Mouse (Mus musculus): ENCODE measurements around the gene Plekha7. TPM values are rescaled to one million over a fixed set of nuclear protein-coding genes. Genes with fewer than 3 reads are reported as not detected.
A peak's percentile ranks its signal among the peaks of the same experiment; 100 is the strongest.

Gene Plekha7
- polyA plus RNA-seq, 1 experiment from 2014 or later: 10.4 TPM

DNA sequence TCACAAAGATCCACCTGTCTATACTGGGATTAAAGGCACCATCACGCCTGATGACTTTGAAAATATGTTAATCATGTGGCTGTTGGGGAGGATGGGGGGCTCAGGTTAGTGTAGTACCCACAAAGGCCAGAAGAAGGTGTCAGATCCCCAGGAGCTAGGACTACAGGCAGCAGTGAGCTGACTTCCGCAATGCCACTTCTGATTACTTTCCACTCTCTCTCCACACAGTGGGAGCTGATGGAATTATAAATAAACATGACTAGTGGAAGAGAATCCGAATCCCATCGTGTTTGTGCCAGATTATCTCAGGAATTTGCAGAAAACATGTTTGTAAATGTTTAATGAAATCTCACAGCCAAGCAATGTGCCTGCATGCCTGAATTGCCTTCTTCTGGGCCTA is 46.1 kb downstream of the Plekha7 start:
- Histone ChIP-seq H3K4me3 (ENCODE audit: low read depth, low read length) (no peak overlapping the region), H3K4me1 (ENCODE audit: control insufficient read depth, insufficient read depth, low read length) (peaks cover 10% of the 10 kb centered on the region), H3K9me3 (ENCODE audit: control insufficient read depth, low read length) (no peaks in the 10 kb centered on the region), H3K36me3 (ENCODE audit: control insufficient read depth, insufficient read depth, low read length) (no peaks in the 10 kb centered on the region), H3K27me3 (ENCODE audit: control insufficient read depth, insufficient read depth, low read length) (no peaks in the 10 kb centered on the region), H3K4me2 (no peak overlapping the region), H3K9ac (ENCODE audit: low read length) (no peak overlapping the region), H3K27ac (ENCODE audit: low read depth, low read length) (no peak overlapping the region)
- WGBS: 40% methylated on average over 4 of the region's 4 CpGs
- 0 out of 2 replicates have a peak, but pooled peaks have one; percentile 24 for ATAC-seq (ENCODE audit: low FRiP score)
- DNase-seq (ENCODE audit: low spot score, missing footprints): no peak

DNA sequence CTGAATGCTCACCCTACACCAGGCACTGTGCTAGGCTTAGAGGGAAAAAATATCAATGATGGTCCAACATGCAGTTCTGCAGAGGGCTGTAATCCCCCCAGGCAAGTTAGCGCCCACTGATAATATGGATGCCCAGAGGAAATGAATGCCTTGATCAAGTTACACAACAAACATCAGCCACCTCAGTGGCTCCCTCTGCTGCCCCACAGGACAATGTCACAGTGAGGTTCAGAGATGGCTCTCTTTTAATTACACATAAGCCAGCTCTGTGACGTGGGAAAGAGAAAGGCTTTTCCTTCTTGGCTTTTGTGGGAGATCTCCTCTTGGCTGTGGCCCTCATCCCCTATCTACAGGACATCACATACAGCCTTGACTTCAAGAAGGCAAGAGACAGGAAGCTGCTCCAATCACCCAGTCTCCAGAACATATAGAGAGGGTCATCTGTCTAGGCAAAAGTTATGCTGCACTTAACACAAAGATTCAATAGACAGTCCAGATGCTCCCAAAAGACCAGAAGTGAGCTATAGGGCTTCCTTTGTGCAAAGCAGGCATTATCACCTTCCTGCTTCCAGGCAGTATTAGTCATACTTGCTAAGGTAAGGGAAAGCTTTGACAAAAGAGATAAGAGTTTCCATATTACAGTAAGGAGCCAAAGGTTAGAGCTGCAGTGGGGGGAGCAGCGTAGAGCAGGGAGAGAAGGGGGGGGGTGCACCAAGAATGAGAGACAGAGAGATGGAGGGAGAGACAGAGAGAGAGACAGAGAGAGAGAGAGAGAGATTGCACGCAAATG is 47.2 kb downstream of the Plekha7 start:
- WGBS: 71% methylated on average over 4 of the region's 4 CpGs

DNA sequence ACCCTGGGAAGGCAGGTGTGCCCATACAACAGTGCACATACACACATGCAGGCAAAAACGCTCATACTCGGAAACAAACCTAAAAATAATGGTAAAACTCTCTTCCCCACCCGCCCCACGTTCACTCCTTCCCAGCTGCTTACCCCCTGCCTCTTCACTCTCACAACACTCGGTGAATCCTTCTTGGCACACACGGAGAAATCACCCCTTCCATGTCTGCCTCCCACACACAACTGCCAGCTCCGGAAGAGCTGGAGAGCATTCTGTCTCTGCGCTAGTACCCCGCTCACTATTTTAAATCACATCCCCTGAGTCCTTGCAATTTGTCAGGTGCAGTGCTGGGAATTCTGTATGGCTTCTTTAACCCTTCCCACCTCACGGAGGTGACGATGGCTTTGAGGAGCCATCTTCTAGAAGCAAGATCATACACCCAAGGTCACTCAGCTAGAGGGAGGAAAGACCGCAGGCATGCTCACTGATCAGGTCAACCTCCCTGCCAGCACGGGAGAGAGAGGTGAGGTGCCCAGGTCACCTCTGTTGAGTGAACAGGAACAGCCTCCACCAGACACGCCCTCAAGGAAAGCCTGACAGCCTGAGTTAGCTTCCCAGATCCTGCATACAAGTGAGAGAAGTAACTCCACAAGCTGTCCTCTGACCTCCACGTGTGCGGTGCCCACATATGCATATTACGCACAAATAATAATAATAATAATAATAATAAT is 49.6 kb downstream of the Plekha7 start:
- H3K27ac ChIP-seq (ENCODE audit: low read depth, low read length): no peak overlapping the region
- peaks cover 3% of the 10 kb centered on the region for H3K4me1 ChIP-seq (ENCODE audit: control insufficient read depth, insufficient read depth, low read length)
- H3K36me3 ChIP-seq (ENCODE audit: control insufficient read depth, insufficient read depth, low read length): no peaks in the 10 kb centered on the region
- no peak overlapping the region for H3K4me3 ChIP-seq (ENCODE audit: low read depth, low read length)
- DNase-seq (ENCODE audit: low spot score, missing footprints) (no peak), ATAC-seq (ENCODE audit: low FRiP score) (no peak)
- H3K9ac ChIP-seq (ENCODE audit: low read length): no peak overlapping the region
- no peak overlapping the region for H3K4me2 ChIP-seq
- H3K27me3 ChIP-seq (ENCODE audit: control insufficient read depth, insufficient read depth, low read length): no peaks in the 10 kb centered on the region
- 89% methylated on average over 17 of the region's 17 CpGs for WGBS
- H3K9me3 ChIP-seq (ENCODE audit: control insufficient read depth, low read length): no peaks in the 10 kb centered on the region

More for the DNA sequence above, 47.2 kb downstream of the Plekha7 start:
- Histone ChIP-seq H3K4me3 (ENCODE audit: low read depth, low read length) (no peak overlapping the region), H3K9ac (ENCODE audit: low read length) (no peak overlapping the region), H3K4me1 (ENCODE audit: control insufficient read depth, insufficient read depth, low read length) (peaks cover 10% of the 10 kb centered on the region), H3K27ac (ENCODE audit: low read depth, low read length) (no peak overlapping the region), H3K9me3 (ENCODE audit: control insufficient read depth, low read length) (no peaks in the 10 kb centered on the region), H3K27me3 (ENCODE audit: control insufficient read depth, insufficient read depth, low read length) (no peaks in the 10 kb centered on the region), H3K36me3 (ENCODE audit: control insufficient read depth, insufficient read depth, low read length) (no peaks in the 10 kb centered on the region), H3K4me2 (no peak overlapping the region)
- no peak for ATAC-seq (ENCODE audit: low FRiP score)
- DNase-seq (ENCODE audit: low spot score, missing footprints): no peak

DNA sequence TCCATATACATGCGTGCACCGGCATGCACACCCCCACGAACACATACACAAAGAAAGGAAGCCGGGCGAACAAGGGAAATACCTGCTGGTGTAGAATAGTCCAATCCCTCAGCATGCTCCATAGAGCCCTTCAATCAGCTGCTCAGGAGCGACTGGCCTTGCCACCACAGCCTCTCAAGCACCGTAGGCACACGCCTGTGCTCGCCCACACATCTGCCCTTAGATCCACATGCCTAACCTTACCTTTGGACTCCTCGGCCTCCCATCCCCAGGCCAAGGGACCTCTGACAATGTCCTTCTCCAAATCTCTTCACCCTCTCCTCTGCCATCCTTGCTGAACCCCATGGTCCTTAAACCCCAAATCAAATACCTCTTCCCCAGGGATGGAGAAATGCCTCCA is 50.2 kb downstream of the Plekha7 start:
- no peak for ATAC-seq (ENCODE audit: low FRiP score)
- H3K4me2 ChIP-seq: no peak overlapping the region
- 93% methylated on average over 10 of the region's 10 CpGs for WGBS
- no peaks in the 10 kb centered on the region for H3K36me3 ChIP-seq (ENCODE audit: control insufficient read depth, insufficient read depth, low read length)
- no peaks in the 10 kb centered on the region for H3K4me1 ChIP-seq (ENCODE audit: control insufficient read depth, insufficient read depth, low read length)
- H3K9me3 ChIP-seq (ENCODE audit: control insufficient read depth, low read length): no peaks in the 10 kb centered on the region
- no peak for DNase-seq (ENCODE audit: low spot score, missing footprints)
- H3K4me3 ChIP-seq (ENCODE audit: low read depth, low read length): no peak overlapping the region
- no peak overlapping the region for H3K27ac ChIP-seq (ENCODE audit: low read depth, low read length)
- H3K27me3 ChIP-seq (ENCODE audit: control insufficient read depth, insufficient read depth, low read length): no peaks in the 10 kb centered on the region
- no peak overlapping the region for H3K9ac ChIP-seq (ENCODE audit: low read length)

DNA sequence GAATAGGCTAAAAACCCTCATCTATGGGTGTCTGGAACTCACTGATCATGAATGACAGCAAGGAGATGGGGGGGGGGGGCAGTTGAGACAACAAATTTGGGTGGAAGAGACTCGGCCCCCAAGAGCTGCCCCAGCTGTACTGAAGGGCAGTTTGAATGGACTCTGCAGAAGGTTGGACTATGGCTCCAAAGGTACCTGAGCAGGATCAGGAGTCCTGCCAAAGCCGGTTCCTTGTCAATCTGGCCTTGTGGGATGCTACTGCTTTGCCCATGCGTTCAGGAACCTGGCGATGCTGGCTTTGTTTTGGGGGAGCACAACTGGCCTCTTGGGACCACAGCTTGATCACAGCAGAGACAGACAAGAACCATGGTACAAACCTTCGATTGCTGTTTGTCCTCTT is 52.5 kb downstream of the Plekha7 start:
- Histone ChIP-seq H3K9ac (ENCODE audit: low read length) (no peak overlapping the region), H3K27me3 (ENCODE audit: control insufficient read depth, insufficient read depth, low read length) (no peaks in the 10 kb centered on the region), H3K4me2 (no peak overlapping the region), H3K27ac (ENCODE audit: low read depth, low read length) (no peak overlapping the region), H3K4me3 (ENCODE audit: low read depth, low read length) (no peak overlapping the region), H3K4me1 (ENCODE audit: control insufficient read depth, insufficient read depth, low read length) (no peaks in the 10 kb centered on the region), H3K9me3 (ENCODE audit: control insufficient read depth, low read length) (no peaks in the 10 kb centered on the region), H3K36me3 (ENCODE audit: control insufficient read depth, insufficient read depth, low read length) (no peaks in the 10 kb centered on the region)
- DNase-seq (ENCODE audit: low spot score, missing footprints) (no peak), ATAC-seq (ENCODE audit: low FRiP score) (no peak)
- 83% methylated on average over 5 of the region's 5 CpGs for WGBS

DNA sequence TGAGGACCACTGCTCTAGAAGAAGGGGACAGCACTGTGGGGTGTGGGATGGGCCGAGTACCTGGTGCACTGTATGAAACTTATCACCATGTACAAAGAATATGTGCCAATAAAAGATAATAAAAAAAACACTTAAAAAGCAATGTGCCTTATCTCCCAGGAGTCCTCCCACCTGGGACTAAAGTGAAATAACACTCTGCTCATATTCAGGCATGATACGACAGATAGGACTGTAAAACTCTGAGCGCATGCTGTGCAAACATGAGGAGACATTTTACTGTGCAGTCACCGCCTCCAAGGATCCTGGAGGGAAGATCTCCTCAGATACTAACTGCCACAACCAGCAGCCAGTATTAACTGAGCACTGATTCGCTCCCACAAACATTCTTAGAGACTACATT is 53.5 kb downstream of the Plekha7 start:
- Histone ChIP-seq H3K36me3 (ENCODE audit: control insufficient read depth, insufficient read depth, low read length) (no peaks in the 10 kb centered on the region), H3K4me2 (no peak overlapping the region), H3K9me3 (ENCODE audit: control insufficient read depth, low read length) (no peaks in the 10 kb centered on the region), H3K4me1 (ENCODE audit: control insufficient read depth, insufficient read depth, low read length) (no peaks in the 10 kb centered on the region), H3K9ac (ENCODE audit: low read length) (no peak overlapping the region), H3K4me3 (ENCODE audit: low read depth, low read length) (no peak overlapping the region), H3K27me3 (ENCODE audit: control insufficient read depth, insufficient read depth, low read length) (no peaks in the 10 kb centered on the region), H3K27ac (ENCODE audit: low read depth, low read length) (no peak overlapping the region)
- 95% methylated on average over 5 of the region's 5 CpGs for WGBS
- DNase-seq (ENCODE audit: low spot score, missing footprints) (no peak), ATAC-seq (ENCODE audit: low FRiP score) (no peak)

DNA sequence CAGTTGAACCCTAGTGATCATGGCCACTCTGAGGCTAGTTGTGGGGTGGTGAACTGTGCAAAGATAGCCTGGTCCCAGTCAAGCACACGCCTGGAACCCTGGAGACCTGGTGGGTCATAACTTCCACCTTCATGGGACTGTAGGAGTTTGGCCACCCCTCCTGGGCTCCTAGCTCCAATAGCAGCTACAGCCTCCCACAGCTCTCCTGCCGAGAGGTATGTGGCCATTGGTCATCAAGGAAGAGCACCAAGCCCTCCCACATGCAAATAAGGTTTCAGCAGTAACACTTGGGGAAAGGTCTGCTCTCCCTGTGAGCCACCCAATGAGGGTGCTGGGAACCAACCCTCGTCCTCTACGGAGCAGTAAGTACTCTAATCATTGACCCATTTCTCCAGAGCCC is 55.7 kb downstream of the Plekha7 start:
- DNase-seq (ENCODE audit: low spot score, missing footprints) (no peak), ATAC-seq (ENCODE audit: low FRiP score) (no peak)
- Histone ChIP-seq H3K4me3 (ENCODE audit: low read depth, low read length) (no peak overlapping the region), H3K9ac (ENCODE audit: low read length) (no peak overlapping the region), H3K9me3 (ENCODE audit: control insufficient read depth, low read length) (peaks cover 3% of the 10 kb centered on the region; the same call in 1 of the 2 replicates), H3K36me3 (ENCODE audit: control insufficient read depth, insufficient read depth, low read length) (no peaks in the 10 kb centered on the region), H3K27ac (ENCODE audit: low read depth, low read length) (no peak overlapping the region), H3K27me3 (ENCODE audit: control insufficient read depth, insufficient read depth, low read length) (no peaks in the 10 kb centered on the region), H3K4me2 (no peak overlapping the region), H3K4me1 (ENCODE audit: control insufficient read depth, insufficient read depth, low read length) (0 out of 2 replicates have a peak, but pooled peaks cover 2% of the 10 kb centered on the region)
- 80% methylated on average over 4 of the region's 4 CpGs for WGBS

DNA sequence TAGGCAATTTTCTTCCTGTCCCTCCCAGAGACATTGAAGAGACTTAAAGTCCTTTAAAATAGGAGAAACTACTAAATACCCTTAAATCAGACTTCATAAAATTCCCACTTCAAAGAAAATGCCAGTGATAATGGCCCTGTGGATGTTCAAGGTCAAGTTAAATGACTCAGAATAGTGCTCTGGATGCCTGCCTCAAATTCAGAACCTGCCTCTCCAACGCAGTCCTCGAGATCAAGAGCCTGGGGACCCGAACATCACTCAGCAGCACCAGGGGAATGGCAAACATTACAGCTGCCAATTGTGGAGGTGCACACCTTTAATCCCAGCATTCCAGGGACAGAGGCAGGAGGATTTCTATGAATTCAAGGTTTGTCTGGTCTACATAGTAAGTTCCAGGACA is 56.7 kb downstream of the Plekha7 start:
- no peak overlapping the region for H3K27ac ChIP-seq (ENCODE audit: low read depth, low read length)
- H3K4me3 ChIP-seq (ENCODE audit: low read depth, low read length): no peak overlapping the region
- DNase-seq (ENCODE audit: low spot score, missing footprints) (no peak), ATAC-seq (ENCODE audit: low FRiP score) (no peak)
- no peaks in the 10 kb centered on the region for H3K36me3 ChIP-seq (ENCODE audit: control insufficient read depth, insufficient read depth, low read length)
- H3K9me3 ChIP-seq (ENCODE audit: control insufficient read depth, low read length): peaks cover 3% of the 10 kb centered on the region; the same call in 1 of the 2 replicates
- no peaks in the 10 kb centered on the region for H3K27me3 ChIP-seq (ENCODE audit: control insufficient read depth, insufficient read depth, low read length)
- no peak overlapping the region for H3K4me2 ChIP-seq
- H3K4me1 ChIP-seq (ENCODE audit: control insufficient read depth, insufficient read depth, low read length): peaks cover 10% of the 10 kb centered on the region; the same call in 1 of the 2 replicates
- H3K9ac ChIP-seq (ENCODE audit: low read length): no peak overlapping the region
- WGBS: 88% methylated on average over 3 of the region's 3 CpGs

DNA sequence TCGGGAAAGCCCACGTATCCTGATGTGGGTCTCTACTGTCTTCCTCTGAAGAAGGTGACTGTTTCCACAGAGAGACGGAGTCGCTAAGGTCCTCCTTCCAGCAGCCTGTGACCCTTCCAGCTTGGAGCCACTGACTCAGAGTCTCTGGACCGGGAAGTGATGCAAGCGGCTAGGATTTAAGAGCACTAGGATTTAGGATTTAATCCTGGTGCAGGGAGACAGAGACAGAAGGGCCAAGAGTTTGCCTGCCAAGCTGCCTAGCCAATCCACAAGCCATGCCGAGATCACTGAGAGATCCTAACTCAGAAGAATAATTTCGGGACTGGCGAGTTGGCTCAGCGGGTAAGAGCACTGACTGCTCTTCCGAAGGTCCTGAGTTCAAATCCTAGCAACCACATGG is 59.6 kb downstream of the Plekha7 start:
- Histone ChIP-seq H3K27ac (ENCODE audit: low read depth, low read length) (no peak overlapping the region), H3K9ac (ENCODE audit: low read length) (no peak overlapping the region), H3K36me3 (ENCODE audit: control insufficient read depth, insufficient read depth, low read length) (no peaks in the 10 kb centered on the region), H3K4me2 (no peak overlapping the region), H3K9me3 (ENCODE audit: control insufficient read depth, low read length) (peaks cover 3% of the 10 kb centered on the region; the same call in 1 of the 2 replicates), H3K27me3 (ENCODE audit: control insufficient read depth, insufficient read depth, low read length) (no peaks in the 10 kb centered on the region), H3K4me3 (ENCODE audit: low read depth, low read length) (no peak overlapping the region), H3K4me1 (ENCODE audit: control insufficient read depth, insufficient read depth, low read length) (peaks cover 11% of the 10 kb centered on the region; the same call in 1 of the 2 replicates)
- no peak for DNase-seq (ENCODE audit: low spot score, missing footprints)
- ATAC-seq (ENCODE audit: low FRiP score): no peak
- WGBS: 94% methylated on average over 11 of the region's 11 CpGs
